Mouse (Mus musculus) macrophage (primary cell): ENCODE data around the gene Cpvl. TPM values are rescaled to one million over a fixed set of nuclear protein-coding genes. Genes with fewer than 3 reads are reported as not detected.

ENCODE experiments used
- H3K27ac ChIP-seq: fragments of 350-480 bp; formaldehyde crosslinking; 2 replicates; pipeline ENCODE4 v1.9.0; 2021
- H3K36me3 ChIP-seq: fragments of 350-480 bp; formaldehyde crosslinking; 2 replicates; pipeline ENCODE4 v1.9.0; 2021; ENCODE audit errors: inconsistent target
- H3K4me3 ChIP-seq: fragments of 350-480 bp; formaldehyde crosslinking; 2 replicates; pipeline ENCODE4 v1.9.0; 2021; ENCODE audit errors: inconsistent target
- H3K79me2 ChIP-seq: fragments of 350-480 bp; formaldehyde crosslinking; 2 replicates; pipeline ENCODE4 v1.9.0; 2021; ENCODE audit errors: inconsistent target
- WGBS: methylation state at CpG from one replicate; pipeline ENCODE4 v1.1.7; 2026; ENCODE audit warnings: inconsistent platforms; ENCODE audit not compliant: missing documents; 5-methylcytosine and 5-hydroxymethylcytosine counted together
- polyA plus RNA-seq: library from polyadenylated mRNA; stranded (reverse); fragments of 250-400 nt; gene quantifications from 3 replicates; pipeline ENCODE4 v1.2.4, GENCODE M21; 2018; ENCODE audit warnings: inconsistent platforms

Cpvl gene
- polyA plus RNA-seq, 1 experiment from 2014 or later: not detected

DNA sequence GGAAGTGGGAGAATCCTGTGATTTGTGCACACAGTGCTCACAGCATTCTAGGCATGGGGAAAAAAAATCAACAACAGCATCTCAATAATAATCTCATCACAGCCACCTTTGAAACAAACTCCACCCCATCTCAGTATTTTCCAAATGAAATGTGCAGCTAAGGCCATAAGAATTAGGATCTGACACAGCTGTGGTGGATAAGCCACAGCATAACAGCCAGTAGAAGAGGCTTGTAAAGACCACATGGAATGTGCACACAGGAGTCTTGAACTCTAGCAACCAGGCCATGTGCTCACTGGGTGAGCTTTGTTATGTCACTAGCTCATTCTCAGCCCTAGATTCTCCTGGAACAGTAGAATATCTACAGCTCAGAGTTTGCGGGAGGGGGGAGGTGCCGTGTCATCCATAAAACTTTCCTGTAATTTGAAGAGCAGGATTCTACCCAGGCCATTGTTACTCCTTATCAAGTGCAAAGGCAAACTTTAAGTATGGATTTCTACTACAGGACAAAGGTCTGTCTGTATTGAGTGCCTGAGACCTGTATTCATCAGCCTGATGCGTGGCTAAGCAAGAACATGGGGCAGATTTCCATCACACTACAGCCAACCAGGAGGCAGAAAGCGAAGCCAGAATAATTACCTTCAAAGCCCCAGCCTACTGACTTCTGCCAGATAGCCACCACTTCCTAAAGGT is 73.6 kb downstream of the Cpvl start:
- H3K36me3 ChIP-seq: no peaks in the 10 kb centered on the region
- WGBS: 91% methylated on average over 4 of the region's 4 CpGs

DNA sequence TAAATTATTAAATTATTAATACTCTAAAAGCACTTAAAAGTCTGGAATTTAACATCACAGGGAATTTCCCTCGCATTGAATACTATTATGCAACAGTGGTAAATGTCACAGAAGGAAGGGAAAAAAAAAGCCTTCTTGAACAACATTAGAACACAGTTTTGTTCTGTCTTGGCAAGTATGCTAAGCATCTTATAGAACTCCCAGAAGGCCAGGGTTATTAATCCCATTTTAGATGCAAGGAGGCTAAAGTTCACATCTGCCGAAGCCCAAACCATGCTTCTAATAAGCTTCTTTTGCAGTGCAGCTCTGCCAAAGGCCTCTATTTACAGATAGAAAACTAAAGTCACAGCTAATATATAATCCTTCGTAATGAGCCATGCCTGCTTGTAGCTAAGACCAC is 74.3 kb downstream of the Cpvl start:
- Histone ChIP-seq H3K36me3 (no peaks in the 10 kb centered on the region), H3K79me2 (no peaks in the 10 kb centered on the region), H3K4me3 (no peak overlapping the region), H3K27ac (no peak overlapping the region)
- 75% methylated on average over 3 of the region's 3 CpGs for WGBS

More for the DNA sequence above, 73.6 kb downstream of the Cpvl start:
- Histone ChIP-seq H3K4me3 (no peak overlapping the region), H3K79me2 (no peaks in the 10 kb centered on the region), H3K27ac (no peak overlapping the region)

DNA sequence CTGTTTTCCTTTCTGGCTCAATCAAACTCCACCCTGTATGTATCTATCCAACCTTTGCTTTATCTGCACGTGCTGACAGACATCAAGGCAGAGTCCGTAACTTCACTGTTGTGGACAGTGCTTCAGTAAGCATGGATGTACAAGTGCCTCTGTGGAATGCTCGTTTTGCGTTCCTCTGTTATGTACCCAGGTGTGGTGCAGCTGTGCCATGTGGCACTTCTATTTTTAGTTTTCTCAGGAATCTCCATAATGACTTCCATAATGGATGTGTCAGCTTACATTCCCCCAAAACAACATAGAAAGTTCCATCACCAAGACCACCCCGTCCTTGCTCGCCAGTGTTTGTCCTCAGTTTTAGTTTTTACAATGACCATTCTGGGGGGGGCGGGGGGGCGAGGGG is 76.7 kb downstream of the Cpvl start:
- no peaks in the 10 kb centered on the region for H3K79me2 ChIP-seq
- 93% methylated on average over 8 of the region's 8 CpGs for WGBS
- no peak overlapping the region for H3K4me3 ChIP-seq
- H3K36me3 ChIP-seq: no peaks in the 10 kb centered on the region
- no peak overlapping the region for H3K27ac ChIP-seq

DNA sequence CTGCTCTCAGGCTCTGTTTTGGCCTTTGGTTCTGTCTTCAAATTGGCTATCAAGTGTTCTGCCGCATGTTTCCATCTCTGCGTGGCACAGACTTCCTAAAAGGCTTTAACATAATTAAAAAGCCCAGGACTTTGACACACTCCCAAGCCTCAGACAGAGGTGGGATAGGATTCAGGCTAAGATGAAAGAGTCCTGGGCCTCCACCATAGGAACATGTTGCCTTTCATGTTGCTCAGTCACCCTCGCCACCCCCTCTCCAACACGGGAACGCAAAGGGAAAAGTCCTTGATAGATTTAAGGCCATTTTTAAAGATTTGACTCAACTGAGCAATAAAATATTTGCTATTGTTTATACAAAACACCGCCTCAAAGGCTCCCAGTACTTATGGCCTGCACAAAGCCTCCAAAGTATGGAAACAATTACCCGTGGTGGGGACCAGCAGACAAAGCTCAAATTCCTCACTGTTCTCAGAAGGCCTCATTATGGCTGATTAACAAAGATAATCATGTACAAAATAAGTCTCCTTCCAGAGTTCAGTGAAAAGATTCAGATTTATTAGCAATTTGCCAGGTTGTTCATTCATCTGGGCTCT is 80.5 kb downstream of the Cpvl start:
- no peaks in the 10 kb centered on the region for H3K36me3 ChIP-seq
- no peak overlapping the region for H3K4me3 ChIP-seq
- no peaks in the 10 kb centered on the region for H3K79me2 ChIP-seq
- no peak overlapping the region for H3K27ac ChIP-seq
- WGBS: 96% methylated on average over 7 of the region's 7 CpGs

DNA sequence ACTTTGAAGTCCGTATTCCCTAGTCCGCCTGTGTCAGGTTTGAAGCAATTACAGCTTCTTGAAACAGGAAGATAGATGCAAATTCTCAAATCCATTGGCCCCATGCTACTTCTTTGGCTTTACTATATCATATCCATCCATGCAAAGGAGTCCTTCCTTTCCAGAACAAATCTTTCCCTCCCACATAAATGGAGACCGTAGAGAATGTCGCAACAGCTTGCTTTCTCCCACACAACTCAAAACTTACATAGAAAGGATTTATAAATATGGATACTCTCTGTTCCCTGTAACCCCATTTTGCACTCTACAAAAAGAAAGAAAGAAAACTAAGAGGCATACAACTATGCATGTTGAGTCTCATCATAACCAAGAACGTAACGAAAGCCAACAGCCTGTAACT is 81.3 kb downstream of the Cpvl start:
- H3K27ac ChIP-seq: no peak overlapping the region
- H3K4me3 ChIP-seq: no peak overlapping the region
- no peaks in the 10 kb centered on the region for H3K36me3 ChIP-seq
- no peaks in the 10 kb centered on the region for H3K79me2 ChIP-seq
- 89% methylated on average over 6 of the region's 6 CpGs for WGBS

DNA sequence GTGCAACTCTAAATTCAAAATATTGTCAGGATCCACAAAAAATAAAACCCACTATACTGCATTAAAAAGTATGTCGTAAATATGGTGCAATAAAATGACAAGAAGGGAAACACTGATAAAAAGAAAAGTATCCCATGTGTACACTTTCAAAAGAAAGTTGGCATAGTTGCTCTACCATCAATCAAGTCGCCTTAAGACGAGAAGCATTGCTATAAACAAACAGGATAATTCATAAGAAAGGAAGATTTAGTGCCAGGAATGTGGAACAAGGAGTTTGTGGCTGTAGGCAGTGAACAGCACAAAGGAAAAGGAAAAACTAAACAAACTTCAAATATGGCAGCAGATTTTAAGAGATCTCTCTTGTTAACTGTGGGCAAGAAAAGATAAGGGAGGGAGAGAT is 84.7 kb downstream of the Cpvl start:
- H3K4me3 ChIP-seq: no peak overlapping the region
- H3K79me2 ChIP-seq: no peaks in the 10 kb centered on the region
- H3K36me3 ChIP-seq: no peaks in the 10 kb centered on the region
- no peak overlapping the region for H3K27ac ChIP-seq
- WGBS: 79% methylated on average over 3 of the region's 3 CpGs

DNA sequence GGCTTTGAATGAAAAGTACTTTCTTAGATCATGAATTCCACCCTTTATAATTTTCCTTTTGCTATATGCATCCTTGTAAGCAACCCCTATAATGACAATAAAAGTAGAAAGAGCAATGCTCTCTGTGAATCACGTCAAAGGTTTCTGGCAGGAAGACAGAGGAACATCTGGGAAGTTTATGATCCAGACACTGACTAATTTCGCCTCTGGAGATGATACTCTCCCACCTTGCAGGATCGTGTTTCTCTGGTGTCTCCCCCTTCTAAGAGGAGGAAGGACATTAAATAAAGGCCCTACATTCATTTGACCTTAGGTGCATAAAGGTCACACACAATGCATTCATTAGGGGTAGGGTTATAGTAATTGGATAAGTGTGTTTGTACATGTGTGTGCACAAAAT is 87.4 kb downstream of the Cpvl start:
- 83% methylated on average over 3 of the region's 3 CpGs for WGBS
- Histone ChIP-seq H3K4me3 (no peak overlapping the region), H3K27ac (no peak overlapping the region), H3K36me3 (no peaks in the 10 kb centered on the region), H3K79me2 (no peaks in the 10 kb centered on the region)

DNA sequence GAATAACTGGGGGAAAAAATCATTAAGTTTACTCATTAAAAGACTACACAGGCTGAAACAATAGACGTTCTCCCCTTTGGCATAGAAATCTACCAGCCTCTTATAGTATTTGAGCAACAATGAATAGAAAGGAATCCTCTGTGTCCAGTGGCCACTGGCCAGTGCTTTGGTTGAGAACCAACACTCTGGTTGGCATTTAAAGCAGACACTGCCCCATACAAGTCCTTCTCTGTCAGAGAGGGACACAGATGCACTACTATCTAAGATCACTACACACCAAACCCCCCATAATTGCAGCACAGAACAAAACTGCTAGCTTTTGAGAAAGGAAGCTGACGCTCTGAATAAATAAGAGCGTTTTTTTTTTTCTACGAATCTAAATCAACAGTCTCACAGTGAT is 93.5 kb downstream of the Cpvl start:
- WGBS: 76% methylated on average over 4 of the region's 4 CpGs
- H3K36me3 ChIP-seq: no peaks in the 10 kb centered on the region
- H3K27ac ChIP-seq: no peak overlapping the region
- no peak overlapping the region for H3K4me3 ChIP-seq
- no peaks in the 10 kb centered on the region for H3K79me2 ChIP-seq

DNA sequence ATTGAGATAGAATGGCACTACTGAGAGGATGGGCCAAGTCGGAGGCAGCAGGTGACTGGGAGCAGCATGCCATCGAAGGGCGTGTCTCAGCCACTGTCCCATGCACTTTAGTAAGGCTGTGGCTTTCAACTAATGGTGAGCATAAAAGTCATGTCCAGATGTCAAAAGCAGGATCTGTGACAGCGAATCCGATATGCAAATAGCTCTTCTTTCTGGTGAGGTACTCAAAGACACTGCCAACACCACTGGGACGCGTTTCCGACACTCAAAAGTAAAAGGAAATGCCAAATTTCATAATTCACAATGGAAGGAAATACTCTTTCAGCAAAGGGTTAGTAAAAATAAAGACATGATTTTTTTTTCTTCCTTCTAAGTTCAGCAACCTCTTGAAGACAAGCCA is 94.0 kb downstream of the Cpvl start:
- Histone ChIP-seq H3K79me2 (no peaks in the 10 kb centered on the region), H3K4me3 (no peak overlapping the region), H3K36me3 (no peaks in the 10 kb centered on the region), H3K27ac (no peak overlapping the region)
- 84% methylated on average over 8 of the region's 8 CpGs for WGBS

DNA sequence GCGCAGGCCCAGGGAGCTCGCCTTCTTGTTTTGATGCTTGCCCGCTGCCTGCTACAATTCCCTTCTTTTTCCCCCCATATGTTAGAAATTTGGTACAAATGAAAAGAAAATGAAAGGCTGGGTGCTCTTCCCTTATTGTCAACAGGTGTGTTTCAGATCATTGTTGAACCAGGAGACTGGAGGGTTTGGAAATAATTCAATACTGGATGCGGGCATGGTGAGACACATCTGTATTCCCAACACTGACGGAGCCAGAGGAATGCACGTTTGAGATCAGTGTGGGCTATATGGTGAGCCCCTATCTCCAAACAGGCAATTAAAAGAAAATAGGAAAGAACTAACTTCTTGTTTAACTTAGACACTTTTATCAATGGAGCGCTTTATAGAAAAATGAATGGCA is 95.1 kb downstream of the Cpvl start:
- Histone ChIP-seq H3K27ac (no peak overlapping the region), H3K79me2 (no peaks in the 10 kb centered on the region), H3K36me3 (no peaks in the 10 kb centered on the region), H3K4me3 (no peak overlapping the region)
- 94% methylated on average over 7 of the region's 7 CpGs for WGBS

DNA sequence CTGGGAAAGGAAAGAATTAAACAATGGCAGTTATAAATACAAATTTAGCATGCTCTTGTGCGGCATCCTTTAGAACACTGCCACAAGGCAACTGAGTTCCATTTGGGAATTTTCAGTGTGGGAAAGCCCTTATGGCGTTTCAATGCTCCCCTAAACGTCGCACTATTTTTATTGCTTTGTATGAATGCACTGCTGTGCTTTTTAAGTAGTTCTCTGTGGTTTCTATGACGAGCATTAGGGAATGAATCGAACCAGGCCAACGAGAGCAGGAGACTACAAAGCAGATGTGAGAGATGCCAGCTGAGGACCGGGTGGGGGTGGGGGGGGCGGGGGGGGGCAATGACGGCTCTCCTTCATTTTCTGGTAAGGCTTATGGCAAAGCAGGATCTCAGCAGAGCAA is 96.8 kb downstream of the Cpvl start:
- H3K4me3 ChIP-seq: no peak overlapping the region
- no peaks in the 10 kb centered on the region for H3K79me2 ChIP-seq
- no peak overlapping the region for H3K27ac ChIP-seq
- 58% methylated on average over 10 of the region's 10 CpGs for WGBS
- no peaks in the 10 kb centered on the region for H3K36me3 ChIP-seq

DNA sequence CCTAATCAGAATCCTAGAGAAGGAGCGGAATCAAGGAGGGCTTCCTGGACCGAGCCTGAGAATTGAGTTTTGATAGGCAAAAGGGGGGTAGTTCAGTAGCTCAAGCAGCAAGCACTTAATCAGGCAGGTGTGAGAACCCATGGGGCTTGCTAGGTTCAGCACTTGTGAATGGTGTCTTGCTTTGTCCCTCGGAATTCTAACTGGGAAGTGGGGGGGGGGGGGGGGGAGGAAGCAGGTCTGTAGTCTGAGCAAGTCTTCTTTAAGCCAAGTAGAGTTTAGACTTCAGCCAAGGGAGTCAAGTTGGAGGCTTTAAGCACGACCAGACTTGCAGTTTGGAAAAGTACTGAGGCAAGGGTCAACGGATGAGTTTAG is 97.2 kb downstream of the Cpvl start:
- no peaks in the 10 kb centered on the region for H3K79me2 ChIP-seq
- 50% methylated on average over 5 of the region's 5 CpGs for WGBS
- no peak overlapping the region for H3K27ac ChIP-seq
- H3K36me3 ChIP-seq: no peaks in the 10 kb centered on the region
- no peak overlapping the region for H3K4me3 ChIP-seq

DNA sequence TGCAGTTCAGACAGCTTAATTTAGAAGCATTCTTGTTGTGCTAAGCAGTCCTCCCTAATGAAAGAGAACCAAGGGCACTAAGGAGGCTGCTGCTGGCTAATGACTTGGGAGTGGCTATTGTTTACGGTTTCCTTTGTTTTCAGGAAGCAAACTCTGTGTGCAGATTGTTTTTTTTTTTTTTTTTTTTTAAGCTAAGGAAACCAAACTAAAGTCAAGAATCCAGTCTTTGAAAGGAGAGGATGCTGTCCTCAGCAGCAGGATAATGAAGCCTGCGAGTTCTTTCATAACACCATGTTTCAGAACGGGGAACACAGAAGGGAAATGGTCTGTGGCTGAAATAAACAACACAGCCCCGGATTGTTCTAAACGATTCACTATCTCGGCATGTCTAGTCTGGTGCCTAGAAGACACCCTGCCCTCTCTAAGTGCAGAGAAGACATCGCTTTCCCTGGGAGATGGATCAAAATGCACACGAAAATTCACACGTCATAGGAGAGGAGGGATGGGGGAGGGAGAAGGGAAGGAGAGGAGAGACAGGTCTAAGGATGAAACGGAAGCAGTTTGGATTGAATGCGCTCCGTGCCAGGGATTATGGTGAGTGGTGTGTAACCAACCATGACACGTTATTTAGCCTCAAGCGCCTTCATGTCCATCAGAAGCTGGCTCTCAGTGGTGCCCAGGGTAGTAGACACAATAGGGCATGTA is 97.8 kb downstream of the Cpvl start:
- no peaks in the 10 kb centered on the region for H3K79me2 ChIP-seq
- H3K27ac ChIP-seq: no peak overlapping the region
- H3K36me3 ChIP-seq: no peaks in the 10 kb centered on the region
- no peak overlapping the region; the same call in 1 of the 2 replicates for H3K4me3 ChIP-seq
- WGBS: 16% methylated on average over 14 of the region's 14 CpGs

DNA sequence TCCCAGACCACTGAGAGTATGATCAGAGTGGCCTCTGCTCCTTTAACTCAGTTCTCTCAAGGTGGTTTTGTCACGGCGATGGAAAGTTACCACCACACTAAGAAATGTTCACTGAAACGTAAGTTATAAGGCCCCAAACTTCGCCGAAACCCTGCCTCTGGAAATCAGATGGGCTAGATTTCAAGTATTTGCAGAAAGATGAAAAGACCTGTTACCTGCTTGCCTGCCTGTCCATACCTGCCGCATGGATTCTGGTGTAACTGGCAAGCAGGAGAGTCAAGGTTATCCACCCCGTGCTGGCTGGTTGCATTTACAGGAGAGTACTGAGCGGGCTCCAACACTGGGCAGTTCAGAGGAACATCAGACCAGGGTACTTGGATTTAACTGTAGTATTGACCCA is 98.9 kb downstream of the Cpvl start:
- no peaks in the 10 kb centered on the region for H3K36me3 ChIP-seq
- H3K27ac ChIP-seq: no peak overlapping the region
- no peak overlapping the region for H3K4me3 ChIP-seq
- no peaks in the 10 kb centered on the region for H3K79me2 ChIP-seq
- WGBS: 97% methylated on average over 8 of the region's 8 CpGs

DNA sequence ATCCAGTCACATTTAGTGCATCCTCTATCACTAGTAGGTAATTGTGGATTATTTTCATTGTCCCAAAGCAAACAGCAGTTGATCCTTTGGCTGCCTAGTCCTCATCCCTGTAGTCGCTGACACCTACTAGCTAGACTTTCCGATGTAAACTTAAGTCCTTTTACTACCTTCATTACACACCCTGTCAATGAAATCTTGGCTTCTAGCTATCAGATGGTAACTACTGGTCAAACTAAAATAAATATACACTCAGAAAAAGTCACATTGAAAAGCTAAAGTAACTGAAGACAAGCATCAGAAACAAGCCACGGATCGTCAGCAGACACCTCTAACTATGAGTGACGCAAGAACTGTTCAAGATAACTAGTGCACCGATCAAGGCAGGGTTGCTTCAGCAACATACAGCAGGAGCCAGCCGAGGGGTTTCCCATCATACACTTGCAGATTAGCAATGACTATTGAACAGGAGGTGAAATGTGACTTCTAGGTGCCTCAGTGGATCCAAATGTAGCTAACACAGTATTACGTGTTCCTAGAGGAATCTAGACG is 103.5 kb downstream of the Cpvl start:
- H3K79me2 ChIP-seq: no peaks in the 10 kb centered on the region
- H3K27ac ChIP-seq: no peak overlapping the region
- no peaks in the 10 kb centered on the region for H3K36me3 ChIP-seq
- no peak overlapping the region for H3K4me3 ChIP-seq
- WGBS: 97% methylated on average over 9 of the region's 9 CpGs
